Mouse (Mus musculus): ENCODE measurements at regions not wholly inside any gene's neighbourhood (a gene's known extent, or its start where the extent isn't known, plus 50 kb on each side); places are given as distances from the start of the nearest gene placed in this dataset.

GRCm38 (mm10) chr14:95688611-95689010 is 192.4 kb upstream of the 4921530L21Rik start:
- Histone ChIP-seq H3K27ac (ENCODE audit: low read depth) (no peak overlapping the region), H3K27me3 (ENCODE audit: control insufficient read depth, insufficient read depth, low read length) (no peaks in the 10 kb centered on the region), H3K4me1 (ENCODE audit: control insufficient read depth, insufficient read depth) (no peaks in the 10 kb centered on the region), H3K36me3 (replicated peaks; ENCODE audit: control insufficient read depth, insufficient read depth, low read length) (no peaks in the 10 kb centered on the region), H3K9me3 (replicated peaks; ENCODE audit: control insufficient read depth, low read length) (no peaks in the 10 kb centered on the region), H3K9ac (replicated peaks; ENCODE audit: low read depth, low read length) (no peak overlapping the region), H3K4me3 (ENCODE audit: low read depth, low read length) (no peak overlapping the region), H3K4me2 (ENCODE audit: low read depth, low read length) (no peak overlapping the region)
- TF ChIP-seq CTCF (IDR thresholded peaks at IDR 0.05; ENCODE audit: low read depth) (no peak), EP300 (IDR thresholded peaks at IDR 0.05; ENCODE audit: low read depth) (no peak)
- DNase-seq (ENCODE audit: low spot score) (no peak), ATAC-seq (ENCODE audit: insufficient read depth, low read depth) (no peak)

GRCm38 (mm10) chr14:95726082-95726481 is 155.0 kb upstream of the 4921530L21Rik start:
- no peaks in the 10 kb centered on the region for H3K9me3 ChIP-seq (replicated peaks; ENCODE audit: control insufficient read depth, low read length)
- H3K27ac ChIP-seq (ENCODE audit: low read depth): no peak overlapping the region
- H3K4me2 ChIP-seq (ENCODE audit: low read depth, low read length): no peak overlapping the region
- H3K27me3 ChIP-seq (ENCODE audit: control insufficient read depth, insufficient read depth, low read length): no peaks in the 10 kb centered on the region
- TF ChIP-seq EP300 (IDR thresholded peaks at IDR 0.05; ENCODE audit: low read depth) (no peak), CTCF (IDR thresholded peaks at IDR 0.05; ENCODE audit: low read depth) (no peak)
- DNase-seq (ENCODE audit: low spot score) (no peak), ATAC-seq (ENCODE audit: insufficient read depth, low read depth) (no peak)
- no peak overlapping the region for H3K9ac ChIP-seq (replicated peaks; ENCODE audit: low read depth, low read length)
- H3K36me3 ChIP-seq (replicated peaks; ENCODE audit: control insufficient read depth, insufficient read depth, low read length): no peaks in the 10 kb centered on the region
- H3K4me1 ChIP-seq (ENCODE audit: control insufficient read depth, insufficient read depth): no peaks in the 10 kb centered on the region
- H3K4me3 ChIP-seq (ENCODE audit: low read depth, low read length): no peak overlapping the region

GRCm38 (mm10) chr14:95775737-95776136 is 105.3 kb upstream of the 4921530L21Rik start:
- Histone ChIP-seq H3K27ac (ENCODE audit: low read depth) (no peak overlapping the region), H3K4me2 (ENCODE audit: low read depth, low read length) (no peak overlapping the region), H3K9me3 (replicated peaks; ENCODE audit: control insufficient read depth, low read length) (no peaks in the 10 kb centered on the region), H3K4me3 (ENCODE audit: low read depth, low read length) (no peak overlapping the region), H3K4me1 (ENCODE audit: control insufficient read depth, insufficient read depth) (no peaks in the 10 kb centered on the region), H3K36me3 (replicated peaks; ENCODE audit: control insufficient read depth, insufficient read depth, low read length) (no peaks in the 10 kb centered on the region), H3K27me3 (ENCODE audit: control insufficient read depth, insufficient read depth, low read length) (no peaks in the 10 kb centered on the region), H3K9ac (replicated peaks; ENCODE audit: low read depth, low read length) (no peak overlapping the region)
- ATAC-seq (ENCODE audit: insufficient read depth, low read depth) (no peak), DNase-seq (ENCODE audit: low spot score) (no peak)
- WGBS: 27% methylated on average over 2 of the region's 2 CpGs
- TF ChIP-seq EP300 (IDR thresholded peaks at IDR 0.05; ENCODE audit: low read depth) (no peak), CTCF (IDR thresholded peaks at IDR 0.05; ENCODE audit: low read depth) (no peak)

GRCm38 (mm10) chr14:95777439-95777838 is 103.6 kb upstream of the 4921530L21Rik start:
- ATAC-seq (ENCODE audit: insufficient read depth, low read depth): no peak
- H3K36me3 ChIP-seq (replicated peaks; ENCODE audit: control insufficient read depth, insufficient read depth, low read length): no peaks in the 10 kb centered on the region

More at GRCm38 (mm10) chr14:95777439-95777838, 103.6 kb upstream of the 4921530L21Rik start:
- no peak overlapping the region for H3K9ac ChIP-seq (replicated peaks; ENCODE audit: low read depth, low read length)
- H3K27ac ChIP-seq (ENCODE audit: low read depth): no peak overlapping the region
- 0 out of 2 replicates have a peak, but pooled peaks have one; percentile 11 for TF ChIP-seq CTCF (IDR thresholded peaks at IDR 0.05; ENCODE audit: low read depth)
- no peak for TF ChIP-seq EP300 (IDR thresholded peaks at IDR 0.05; ENCODE audit: low read depth)
- no peak overlapping the region for H3K4me3 ChIP-seq (ENCODE audit: low read depth, low read length)
- no peak for DNase-seq (ENCODE audit: low spot score)
- no peak overlapping the region for H3K4me2 ChIP-seq (ENCODE audit: low read depth, low read length)
- no peaks in the 10 kb centered on the region for H3K4me1 ChIP-seq (ENCODE audit: control insufficient read depth, insufficient read depth)
- H3K9me3 ChIP-seq (replicated peaks; ENCODE audit: control insufficient read depth, low read length): no peaks in the 10 kb centered on the region
- no peaks in the 10 kb centered on the region for H3K27me3 ChIP-seq (ENCODE audit: control insufficient read depth, insufficient read depth, low read length)

Data from heart, postnatal 0 days (tissue).